Mouse (Mus musculus): ENCODE measurements around the gene Fam208a.
A peak's percentile ranks its signal among the peaks of the same experiment; 100 is the strongest.

The Fam208a gene

DNA sequence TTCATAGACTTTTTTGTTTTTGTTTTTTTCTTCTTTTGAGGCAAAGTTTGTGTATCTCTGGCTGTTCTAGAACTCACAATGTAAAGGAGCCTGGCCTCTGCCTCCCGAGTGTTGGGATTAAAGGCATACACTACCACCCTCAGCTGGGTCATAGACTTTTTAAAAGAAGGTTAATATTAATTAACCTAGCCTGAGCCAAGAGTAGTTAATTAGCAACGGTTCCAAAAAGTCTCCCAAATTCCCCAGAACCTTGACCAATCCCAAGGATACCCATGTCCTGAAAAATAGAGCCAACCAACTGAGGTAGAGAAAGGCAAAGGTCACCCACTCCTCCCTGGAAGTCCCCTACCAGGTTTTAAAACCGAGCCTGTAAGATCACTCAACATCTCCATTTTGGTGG, 7.8 kb upstream of the Fam208a start:
- no peak for DNase-seq (ENCODE audit: low spot score)

DNA sequence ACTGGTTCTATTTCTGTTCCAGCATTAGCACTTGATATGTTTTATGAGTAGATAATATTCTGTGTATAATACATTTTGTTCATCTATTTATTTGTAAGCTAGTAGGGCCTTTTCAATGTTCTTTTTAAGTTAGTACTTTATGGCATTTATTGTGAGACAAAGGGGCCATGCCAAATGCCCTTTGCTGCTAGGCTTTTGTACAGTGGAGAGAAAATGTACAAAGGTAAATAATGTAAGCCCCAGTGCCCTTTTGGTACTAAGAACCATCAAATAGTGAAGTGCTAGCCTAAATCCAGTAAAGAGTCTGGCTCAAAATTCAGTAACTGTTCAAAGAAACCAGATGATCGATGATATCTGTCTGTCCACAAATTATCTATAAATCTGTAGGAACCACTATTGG, 6.3 kb upstream of the Fam208a start:
- DNase-seq (ENCODE audit: low spot score), result no peak

DNA sequence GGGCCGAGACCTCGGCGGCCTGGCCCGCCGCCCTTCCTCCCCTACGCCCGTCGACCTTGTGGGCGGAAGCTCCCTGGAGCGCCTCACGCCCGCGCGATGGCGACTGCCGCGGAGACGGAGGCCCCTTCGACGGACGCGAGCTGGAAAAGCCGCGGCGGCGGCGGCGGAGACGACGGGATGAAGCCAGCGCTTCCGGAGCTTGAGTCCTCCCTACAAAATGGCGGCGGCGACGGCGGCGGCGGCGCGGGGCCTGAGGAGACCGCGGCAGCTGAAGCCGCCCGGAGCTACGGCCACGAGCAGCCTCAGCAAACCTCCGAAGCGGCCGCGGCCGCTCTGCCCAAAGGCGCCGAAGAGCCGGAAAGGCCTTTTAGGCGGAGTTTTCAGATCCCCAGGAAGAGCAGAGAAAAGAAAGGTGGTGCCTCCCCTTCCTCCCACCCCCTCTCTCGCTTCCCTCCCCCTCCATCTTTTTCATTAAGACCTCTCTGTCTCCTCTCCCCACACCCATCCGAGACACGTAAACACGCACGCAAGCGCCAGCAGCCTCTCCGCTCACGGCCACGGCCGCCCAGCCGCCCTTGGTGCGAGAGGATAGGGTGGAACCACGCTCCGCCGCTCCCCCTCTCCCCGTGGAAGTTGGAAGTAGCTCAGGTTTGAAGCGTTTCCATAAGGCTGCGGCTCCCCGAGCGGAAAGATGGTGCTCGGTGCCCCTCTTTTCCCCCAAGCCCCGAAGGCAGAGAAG, 508 bp downstream of the Fam208a start:
- DNase-seq (ENCODE audit: low spot score), result peak; percentile 65

DNA sequence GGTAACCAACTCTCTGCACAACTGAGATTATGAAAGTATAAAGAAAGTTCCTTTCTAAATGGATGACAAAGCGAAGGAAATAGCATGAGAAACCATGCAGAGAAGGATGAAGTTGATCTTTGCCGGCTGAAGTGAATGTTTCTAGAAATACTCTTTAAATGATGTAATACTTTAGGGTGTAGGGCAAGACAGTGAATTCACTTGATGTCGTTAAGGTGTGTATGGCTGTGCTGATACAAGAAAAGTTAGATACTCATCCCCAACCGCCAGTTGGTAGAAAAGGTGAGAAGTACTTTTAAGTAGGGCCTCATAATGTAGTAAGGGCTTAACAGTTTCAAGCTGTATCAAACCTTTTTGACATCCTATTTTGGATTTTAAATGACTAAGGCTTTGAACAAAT, 1.6 kb downstream of the Fam208a start:
- no peak for DNase-seq (ENCODE audit: low spot score)

DNA sequence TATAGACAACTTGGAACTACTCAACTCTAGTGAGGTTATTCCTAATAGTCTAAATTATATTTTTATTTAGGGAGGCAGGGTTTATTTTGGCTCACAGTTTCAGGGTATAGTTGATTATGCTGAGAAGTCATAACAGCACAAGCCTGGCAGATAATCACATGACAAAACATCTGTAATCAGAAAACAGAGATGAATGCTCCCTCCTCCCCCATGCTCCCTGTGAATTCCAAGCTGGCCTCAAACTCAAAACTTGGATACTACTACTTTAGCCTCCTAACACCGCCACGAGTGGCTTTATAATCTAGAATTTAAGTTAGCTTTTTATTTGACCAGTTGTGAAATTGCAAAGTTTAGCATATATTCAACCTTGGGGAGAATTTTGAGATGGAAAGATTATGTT, 3.4 kb downstream of the Fam208a start:
- DNase-seq (ENCODE audit: low spot score), result no peak

DNA sequence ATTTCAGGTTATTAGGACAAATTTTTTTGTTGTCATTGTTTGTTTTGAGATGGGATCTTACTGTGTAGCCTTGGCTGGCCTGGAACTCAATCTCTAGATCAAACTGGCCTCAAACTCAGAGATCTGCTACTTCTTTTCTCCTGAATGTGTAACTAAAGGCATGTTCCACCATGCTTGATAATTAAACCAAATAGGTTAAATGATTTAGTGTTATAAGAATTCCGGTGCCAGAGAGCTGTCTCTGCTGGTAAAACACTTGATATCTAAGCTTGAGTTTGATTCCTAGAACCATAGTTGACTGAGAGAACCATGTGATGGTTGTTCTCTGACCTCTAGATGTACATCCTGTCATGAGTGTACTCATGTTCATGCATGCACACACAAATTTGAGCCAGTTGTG, 7.5 kb downstream of the Fam208a start:
- DNase-seq (ENCODE audit: low spot score), result no peak

DNA sequence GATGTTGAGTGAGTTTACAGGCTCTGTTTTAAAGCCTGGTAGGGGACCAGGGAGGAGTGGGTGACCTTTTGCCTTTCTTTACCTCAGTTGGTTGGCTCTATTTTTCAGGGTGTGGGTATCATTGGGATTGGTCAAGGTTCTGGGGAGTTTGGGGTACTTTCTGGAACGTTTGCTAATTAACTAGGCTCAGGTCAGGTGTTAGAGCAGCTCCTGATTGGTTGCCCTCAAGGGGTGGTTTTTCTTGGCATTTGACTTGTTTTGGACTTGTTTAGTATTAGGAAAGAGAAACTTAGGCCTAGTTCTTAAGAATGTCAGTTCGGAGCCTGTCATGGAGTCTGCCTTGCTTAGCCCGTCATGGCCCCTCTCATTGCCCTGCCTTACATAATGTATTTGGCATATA, 8.2 kb downstream of the Fam208a start:
- DNase-seq (ENCODE audit: low spot score), result no peak

DNA sequence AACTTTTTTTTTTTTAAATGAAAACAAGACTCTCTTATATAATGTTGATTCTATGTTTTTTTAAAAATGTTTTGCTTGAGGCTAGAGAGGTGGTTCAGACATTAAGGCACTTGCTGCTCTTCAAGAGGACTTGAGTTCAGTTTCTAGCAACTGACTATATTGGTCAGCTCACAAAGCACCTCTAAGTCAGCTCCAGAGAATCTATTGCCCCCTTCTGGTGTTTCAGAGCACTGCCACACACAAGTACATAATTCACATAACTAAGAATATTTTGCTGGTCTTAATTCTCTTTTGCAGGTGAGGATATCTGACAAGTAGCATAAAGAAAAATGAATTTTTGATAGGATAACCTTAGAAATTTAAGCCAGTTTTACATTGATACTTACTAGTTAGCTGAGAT, 12.3 kb downstream of the Fam208a start:
- DNase-seq (ENCODE audit: low spot score), result no peak

DNA sequence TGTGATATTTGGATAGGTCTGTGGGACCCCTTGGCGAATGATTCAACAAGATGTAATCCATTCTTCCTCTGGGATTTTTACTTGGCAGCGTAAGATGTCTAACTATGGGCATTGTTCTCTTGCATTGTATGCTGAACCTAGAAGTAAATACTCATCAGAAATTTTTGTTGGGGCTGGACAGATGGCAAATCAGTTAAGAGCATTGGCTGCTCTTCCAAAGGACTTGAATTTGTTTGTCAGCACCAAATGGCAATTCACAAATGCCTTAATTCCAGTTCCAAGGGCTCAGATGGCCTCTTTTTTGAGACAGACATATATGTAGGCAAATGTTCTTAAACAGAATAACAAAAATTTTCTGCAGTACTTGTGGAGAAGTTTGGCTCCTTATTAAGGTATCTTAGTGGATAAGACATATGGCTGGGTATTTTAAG, 16.2 kb downstream of the Fam208a start:
- DNase-seq (ENCODE audit: low spot score), result no peak

DNA sequence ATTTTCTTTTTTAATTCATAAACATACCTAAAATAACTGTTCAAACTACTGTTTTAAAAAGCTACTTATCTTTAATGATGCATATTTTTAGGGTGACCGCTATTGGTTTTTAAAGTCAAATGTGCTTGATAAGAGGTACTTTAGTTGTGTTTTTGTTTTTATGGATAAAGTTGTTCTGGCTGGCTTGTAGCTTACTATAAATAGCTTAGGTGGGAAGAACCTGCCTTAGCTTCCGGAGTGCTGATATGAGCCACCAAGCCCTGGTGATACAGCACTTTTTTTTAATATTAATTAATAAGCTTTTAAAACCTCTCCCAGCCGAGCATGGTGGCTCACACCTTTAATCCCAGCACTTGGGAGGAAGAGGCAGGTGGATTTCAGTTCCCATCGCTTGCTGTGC, 18.3 kb downstream of the Fam208a start:
- no peak for DNase-seq (ENCODE audit: low spot score)

DNA sequence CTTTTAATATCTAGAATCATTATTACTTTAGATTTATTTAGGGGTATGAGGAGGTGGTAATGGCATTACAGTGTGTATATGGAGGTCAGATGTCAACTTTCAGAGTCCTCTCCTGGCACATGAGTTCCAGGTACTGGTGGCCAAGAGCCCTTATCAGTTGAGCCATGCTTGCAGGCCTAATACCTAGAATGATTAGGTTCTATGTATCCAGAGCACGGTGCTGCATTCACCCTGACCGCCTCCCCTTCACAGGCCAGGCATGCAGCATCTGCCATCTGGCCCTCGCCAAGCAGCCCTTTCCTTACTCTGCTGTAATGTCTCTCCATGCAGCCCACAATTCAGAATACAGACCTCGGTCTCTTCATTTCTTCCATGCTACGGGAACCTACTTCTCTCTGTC, 62.8 kb downstream of the Fam208a start:
- no peak for DNase-seq (ENCODE audit: low spot score)

DNA sequence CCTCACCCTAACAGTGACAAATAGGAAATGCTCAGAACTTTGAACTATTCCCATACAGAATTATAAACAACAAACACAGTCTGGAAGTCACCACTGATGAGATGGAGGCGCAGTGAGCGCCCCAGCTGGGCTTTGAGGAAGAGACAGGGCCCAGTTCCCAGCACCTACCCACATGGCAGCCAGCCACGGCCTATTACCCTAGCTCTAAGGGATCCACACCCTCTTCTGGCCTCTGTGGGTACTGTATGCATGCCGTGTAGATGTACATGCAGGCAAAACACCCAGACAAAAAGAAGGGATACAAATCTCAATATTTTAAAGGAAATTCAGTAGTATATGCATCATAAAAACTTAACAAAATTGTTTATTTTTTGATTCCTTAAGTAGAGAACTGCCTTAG, 64.9 kb downstream of the Fam208a start:
- DNase-seq (ENCODE audit: low spot score), result no peak

DNA sequence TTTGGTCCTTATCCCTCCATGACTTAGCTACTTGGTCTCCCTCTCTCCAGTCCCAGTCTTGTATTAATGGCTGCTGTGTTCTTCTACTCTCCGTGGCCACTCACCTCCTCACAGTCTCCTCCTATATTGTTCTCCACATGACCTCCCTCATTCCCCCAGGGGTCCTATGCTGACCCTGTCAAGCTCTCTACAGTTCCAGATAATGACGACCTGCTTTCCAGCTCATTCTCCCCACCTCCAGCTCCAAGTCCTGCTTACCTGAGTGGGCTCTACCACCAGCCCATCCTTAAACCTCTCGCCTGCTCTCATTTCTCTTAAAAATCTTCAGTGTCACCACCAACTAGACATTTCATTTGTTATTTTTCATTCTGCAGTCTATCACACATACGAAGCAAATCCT, 72.5 kb downstream of the Fam208a start:
- no peak for DNase-seq (ENCODE audit: low spot score)

DNA sequence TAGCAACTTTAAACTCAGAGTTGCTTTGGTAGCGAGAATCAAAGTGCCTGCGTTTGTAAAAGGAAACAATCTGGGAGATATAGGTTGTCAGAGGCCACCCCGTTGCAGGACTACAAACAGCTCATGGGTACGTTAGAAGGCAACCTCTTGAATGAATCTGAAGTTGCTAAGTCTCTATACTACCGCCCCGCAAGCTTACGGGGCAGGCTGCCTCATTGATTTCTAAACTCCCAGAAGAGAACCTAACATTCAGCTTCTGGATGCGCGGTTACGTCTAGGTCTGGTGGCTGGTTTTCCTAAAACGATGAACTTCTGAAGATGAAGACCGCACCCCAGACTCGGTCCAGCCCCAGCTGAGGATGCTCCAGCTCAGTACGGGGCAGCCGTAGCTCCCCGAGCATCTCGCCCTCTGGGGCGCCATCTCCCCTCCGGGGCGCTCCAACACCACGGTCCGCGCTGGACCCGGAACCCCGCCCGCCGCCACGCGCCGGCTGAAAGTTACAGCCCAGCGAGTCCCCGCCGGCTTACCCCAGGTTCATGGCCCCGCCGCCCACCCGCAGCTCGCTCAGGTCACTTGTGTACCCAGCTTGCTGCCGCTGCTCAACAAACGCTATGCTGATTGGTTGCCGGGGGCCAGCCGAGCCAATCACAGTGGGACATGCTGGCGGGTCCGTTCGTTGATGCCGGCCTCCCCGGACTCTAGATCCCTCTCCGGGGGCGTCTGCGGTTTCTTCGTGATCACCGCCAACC, 79.4 kb downstream of the Fam208a start, which contains the start of gene Ccdc66:
Gene Ccdc66 (minus strand): TSS at position 567 of the 750 bp plus-strand sequence.
- peak; percentile 97 for DNase-seq (ENCODE audit: low spot score)

DNA sequence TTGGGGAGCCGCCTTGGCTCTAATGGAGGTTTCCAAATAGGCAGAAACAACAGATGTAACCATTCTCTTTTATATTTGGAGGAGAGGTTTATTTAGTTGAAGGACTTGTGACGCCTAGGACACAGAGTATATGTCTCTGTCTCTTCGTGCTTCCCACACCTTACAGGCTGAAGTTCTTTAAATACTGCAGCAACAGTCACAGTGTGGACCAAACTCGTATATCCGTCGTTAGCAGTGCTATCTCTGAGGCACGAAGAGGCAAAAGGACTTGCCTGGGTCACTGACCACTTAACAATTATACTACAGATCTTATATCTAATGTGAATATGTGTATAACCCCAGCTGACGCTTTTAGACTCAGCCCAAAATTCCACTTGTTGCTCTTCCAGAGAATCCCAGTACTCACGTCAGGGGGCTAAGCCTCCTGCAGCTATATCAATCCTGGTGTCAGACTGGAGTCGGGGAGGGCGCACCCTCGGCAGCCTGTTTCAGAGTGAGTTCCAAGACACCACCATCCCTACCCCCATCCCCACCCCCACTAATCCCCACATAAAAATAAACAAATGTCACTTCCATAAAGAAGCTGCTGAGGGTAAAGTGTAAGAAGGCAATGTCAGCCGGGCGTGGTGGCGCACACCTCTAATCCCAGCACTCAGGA, 80.1 kb downstream of the Fam208a start:
- DNase-seq (ENCODE audit: low spot score), result no peak

DNA sequence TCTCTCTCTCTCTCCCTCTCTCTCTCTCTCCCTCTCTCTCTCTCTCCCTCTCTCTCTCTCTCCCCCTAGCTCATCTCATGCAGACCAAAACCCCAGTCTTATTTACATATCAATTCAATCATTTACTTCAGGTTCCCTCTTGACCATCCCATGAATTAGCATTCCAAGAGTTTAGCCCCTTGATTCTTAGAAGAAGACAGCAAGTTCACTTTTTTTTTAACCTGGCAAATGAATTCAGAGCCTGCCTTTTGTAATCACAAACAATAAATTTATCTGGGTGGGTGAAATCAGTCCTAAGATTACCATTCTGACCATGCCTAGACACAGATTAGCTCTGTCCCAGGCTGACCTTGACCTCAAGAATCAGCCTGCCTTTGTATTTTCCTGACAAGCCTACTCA, 95.9 kb downstream of the Fam208a start:
- DNase-seq (ENCODE audit: low spot score), result no peak

Data from spleen, adult 12 weeks (tissue).